Mouse (Mus musculus): ENCODE measurements around the gene Celf2. TPM values are rescaled to one million over a fixed set of nuclear protein-coding genes. Genes with fewer than 3 reads are reported as not detected.

Celf2 gene
- total RNA-seq, 2 experiments from 2014 or later = 53.7 to 61.2 TPM

- intact Hi-C loops (cut with DNase I; ENCODE audit: low total_unique reads) = no loop called here
- no peak for DNase-seq
Observed at GRCm38 (mm10) chr2:7112156-7112813, 397.1 kb downstream of the Celf2 start.

- intact Hi-C loops (cut with DNase I; ENCODE audit: low total_unique reads) = no loop called here
Observed at GRCm38 (mm10) chr2:7093414-7093813, 415.9 kb downstream of the Celf2 start.

GRCm38 (mm10) chr2:7092641-7093040 is 416.7 kb downstream of the Celf2 start:
- intact Hi-C loops (cut with DNase I; ENCODE audit: low total_unique reads) = no loop called here

More at GRCm38 (mm10) chr2:7093414-7093813, 415.9 kb downstream of the Celf2 start:
- no peak for DNase-seq

GRCm38 (mm10) chr2:7090496-7090895 is 418.9 kb downstream of the Celf2 start:
- intact Hi-C loops (cut with DNase I; ENCODE audit: low total_unique reads) = no loop called here
- DNase-seq = no peak

More at GRCm38 (mm10) chr2:7092641-7093040, 416.7 kb downstream of the Celf2 start:
- DNase-seq = no peak

GRCm38 (mm10) chr2:7089069-7089834 is 420.1 kb downstream of the Celf2 start:
- DNase-seq = peak; percentile 20
- intact Hi-C loops (cut with DNase I; ENCODE audit: low total_unique reads) = no loop called here

- intact Hi-C loops (cut with DNase I; ENCODE audit: low total_unique reads) = no loop called here
- no peak for DNase-seq
Observed at GRCm38 (mm10) chr2:7088536-7088935, 420.8 kb downstream of the Celf2 start.

DNA sequence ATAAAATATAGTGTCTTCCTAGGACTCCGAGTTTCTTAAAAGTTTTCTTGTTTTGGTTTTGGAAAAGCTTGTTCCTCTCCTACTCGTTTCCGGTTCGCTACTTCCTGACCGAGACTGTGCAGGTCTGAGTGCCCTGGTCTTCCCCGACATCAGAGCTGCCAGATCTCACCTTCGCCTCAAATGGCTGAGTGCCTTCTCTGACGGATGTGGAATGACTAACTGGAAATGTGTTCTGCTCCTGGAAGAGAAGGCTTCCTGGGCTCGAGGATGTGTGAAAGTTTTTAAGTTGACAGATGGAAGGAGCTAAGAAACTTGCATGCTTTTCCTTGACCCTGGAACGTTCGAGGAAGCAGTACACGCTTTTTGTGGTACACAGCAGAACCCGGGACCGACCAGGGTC is 421.9 kb downstream of the Celf2 start:
- intact Hi-C loops (cut with DNase I; ENCODE audit: low total_unique reads) = no loop called here
- no peak for DNase-seq

DNA sequence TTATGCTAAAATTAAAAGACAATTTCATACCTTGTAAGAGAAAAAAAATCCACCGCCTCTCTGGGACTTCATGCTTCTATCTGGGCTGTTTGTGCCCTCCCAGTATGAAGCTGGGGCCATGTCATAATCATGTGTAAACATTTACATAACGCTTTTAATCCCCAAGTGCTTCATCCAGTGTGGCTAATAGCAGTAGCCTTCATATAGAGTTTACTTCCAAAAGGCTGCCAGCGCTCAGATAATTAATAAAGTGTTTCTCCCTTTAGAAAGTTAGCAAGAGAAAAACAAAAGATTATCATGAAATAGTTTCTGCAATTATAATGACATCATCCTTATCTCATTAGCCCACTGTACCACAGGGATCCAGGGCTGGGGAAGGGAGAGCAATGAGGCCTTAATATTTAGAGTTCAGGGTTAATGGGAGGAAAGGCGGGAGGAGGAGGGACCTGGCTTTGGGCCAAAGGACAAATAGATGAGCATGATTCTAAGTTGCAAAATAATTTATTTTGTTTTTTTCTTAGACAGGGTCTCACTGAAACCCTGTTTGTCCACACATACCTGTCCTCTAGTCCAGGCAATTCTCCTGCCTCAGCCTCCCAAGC is 425.8 kb downstream of the Celf2 start:
- DNase-seq = peak; percentile 17
- intact Hi-C loops (cut with DNase I; ENCODE audit: low total_unique reads) = no loop called here

DNA sequence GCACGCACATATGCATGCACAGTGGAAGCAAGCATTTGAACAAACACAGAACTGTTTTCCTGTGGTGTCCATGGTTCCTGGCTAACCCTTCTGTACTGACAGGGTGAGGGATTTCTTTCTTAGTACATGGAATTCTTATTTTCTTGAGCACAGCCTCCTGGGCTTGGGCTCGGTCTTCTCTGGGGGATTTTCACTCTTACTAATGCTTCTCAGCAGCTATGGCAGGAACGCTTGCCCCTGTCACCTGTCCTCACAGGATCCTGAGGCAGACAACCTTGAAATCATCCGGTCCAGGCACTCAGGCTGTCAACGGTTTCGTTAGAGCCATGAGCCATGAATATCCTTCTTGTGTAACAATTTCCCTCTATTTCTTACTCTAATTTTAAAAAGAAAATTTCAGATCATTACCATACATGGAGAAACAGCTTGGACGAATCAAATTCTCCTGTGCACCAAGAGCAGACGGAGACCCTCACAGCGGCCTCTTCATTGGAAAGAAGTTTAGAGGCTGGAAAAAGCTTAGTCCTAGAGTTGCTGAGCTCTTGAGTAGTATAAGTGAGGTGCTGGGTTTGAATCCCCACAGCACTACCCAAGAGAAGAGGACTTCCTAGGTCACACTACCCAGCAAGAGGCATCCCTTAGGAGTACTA is 426.9 kb downstream of the Celf2 start:
- no peak for DNase-seq
- intact Hi-C loops (cut with DNase I; ENCODE audit: low total_unique reads) = no loop called here

GRCm38 (mm10) chr2:7080794-7081783 is 428.3 kb downstream of the Celf2 start:
- peak; percentile 40 for DNase-seq
- intact Hi-C loops (cut with DNase I; ENCODE audit: low total_unique reads) = no loop called here

- no peak for DNase-seq
- intact Hi-C loops (cut with DNase I; ENCODE audit: low total_unique reads) = no loop called here
Observed at GRCm38 (mm10) chr2:7080086-7080485, 429.3 kb downstream of the Celf2 start.

DNA sequence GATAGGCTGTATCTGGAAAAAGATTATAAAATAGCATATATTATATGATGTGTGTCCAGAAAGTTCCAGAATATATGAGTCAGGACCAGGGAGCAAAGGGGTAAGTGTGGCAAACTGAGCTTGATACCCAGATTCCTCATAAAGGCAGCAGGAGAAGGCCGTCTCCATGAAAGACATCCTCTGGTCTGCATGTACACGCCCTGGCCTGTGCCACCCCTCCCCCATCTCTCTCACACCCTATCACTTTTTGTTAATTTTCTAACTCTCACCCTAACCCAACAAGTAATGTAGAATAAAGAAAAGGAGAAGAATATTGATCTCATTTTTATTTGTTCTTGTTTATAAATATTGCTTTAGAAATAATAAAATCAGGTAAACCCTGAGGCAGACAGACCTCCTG is 430.0 kb downstream of the Celf2 start:
- intact Hi-C loops (cut with DNase I; ENCODE audit: low total_unique reads) = no loop called here
- no peak for DNase-seq

DNA sequence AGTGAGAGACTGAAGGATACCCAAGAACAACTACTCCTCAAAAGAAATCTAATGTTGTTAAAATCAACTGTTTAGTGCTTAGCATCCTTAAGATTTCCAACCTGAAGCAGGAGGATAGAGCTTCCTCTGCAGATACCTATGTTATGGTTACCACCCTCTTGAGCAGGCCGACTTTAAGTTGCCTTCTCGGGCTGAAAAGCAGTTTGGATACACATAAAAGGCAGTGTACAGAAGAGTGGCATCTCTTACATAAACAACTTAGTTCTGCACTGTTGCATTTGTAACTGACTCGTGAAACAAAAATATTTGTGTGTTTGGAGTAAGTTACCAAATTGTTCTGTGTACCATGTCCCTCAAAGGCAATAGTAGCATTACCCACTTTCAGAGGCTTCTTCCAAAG is 435.6 kb downstream of the Celf2 start:
- DNase-seq = no peak
- intact Hi-C loops (cut with DNase I; ENCODE audit: low total_unique reads) = no loop called here

DNA sequence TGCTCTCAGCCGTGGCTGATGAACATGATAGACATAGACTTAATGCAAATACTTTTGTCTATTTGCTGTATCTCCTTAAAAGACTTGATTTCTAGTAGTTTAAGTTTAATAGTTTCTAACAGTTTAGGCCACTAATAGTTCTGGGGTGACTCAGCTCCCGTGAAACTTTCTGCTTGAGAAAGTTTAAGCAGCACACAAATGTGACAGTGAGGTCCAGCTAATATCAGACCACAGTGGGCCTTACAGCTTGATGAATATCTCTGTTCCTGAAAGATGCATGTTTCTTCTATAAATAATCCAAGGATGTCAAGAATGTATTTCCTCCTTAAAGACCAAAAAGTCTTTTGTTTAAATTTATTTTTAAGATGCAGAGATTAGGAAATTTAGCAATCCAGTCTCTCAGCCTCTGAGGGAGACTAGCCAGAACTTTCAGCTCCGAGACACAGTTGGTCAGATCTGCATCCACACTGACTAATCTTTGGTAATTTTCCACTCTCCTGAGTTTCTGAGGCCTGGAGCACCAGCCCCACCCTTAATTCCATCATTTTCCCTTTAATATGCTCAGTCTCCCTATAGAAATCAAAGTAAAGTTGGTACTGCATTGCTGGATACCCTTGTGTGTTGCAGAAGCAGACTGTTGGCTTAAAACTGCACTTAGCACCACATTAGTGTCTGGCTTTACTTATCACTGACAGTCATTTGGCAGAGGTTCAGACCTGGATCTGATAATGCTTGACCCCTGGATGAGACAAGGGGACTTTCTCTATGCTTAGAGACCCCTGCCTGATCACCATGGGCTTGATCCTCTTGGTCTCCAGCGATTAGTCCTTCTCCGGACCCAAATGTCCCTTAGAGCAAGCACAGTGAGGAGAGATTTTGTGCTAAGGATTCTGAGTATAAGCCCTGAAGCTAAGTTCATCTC is 436.8 kb downstream of the Celf2 start:
- intact Hi-C loops (cut with DNase I; ENCODE audit: low total_unique reads) = no loop called here

DNA sequence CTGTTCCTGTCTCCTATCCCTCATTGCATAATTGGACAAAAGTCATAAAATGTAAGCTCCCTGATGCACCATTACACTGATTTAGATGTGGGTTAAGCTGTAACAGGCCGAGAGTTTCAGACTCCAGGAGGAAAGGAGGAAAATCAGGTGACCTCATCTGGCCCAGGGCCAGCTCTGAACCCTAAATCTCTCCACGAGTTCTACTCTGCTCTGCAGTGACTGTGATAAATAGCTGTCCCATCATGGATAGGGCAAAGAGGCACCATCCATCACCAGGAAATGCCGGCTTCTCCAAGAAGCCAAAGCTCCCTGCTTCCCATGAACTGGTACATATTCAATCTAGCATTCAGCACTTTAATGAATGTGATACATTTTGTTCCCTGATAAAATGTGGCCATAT is 439.9 kb downstream of the Celf2 start:
- no peak for DNase-seq
- intact Hi-C loops (cut with DNase I; ENCODE audit: low total_unique reads) = no loop called here

More for the DNA sequence above, 436.8 kb downstream of the Celf2 start:
- DNase-seq = no peak

GRCm38 (mm10) chr2:7068281-7068680 is 441.1 kb downstream of the Celf2 start:
- no peak for DNase-seq
- intact Hi-C loops (cut with DNase I; ENCODE audit: low total_unique reads) = no loop called here

GRCm38 (mm10) chr2:7063574-7064192 is 445.7 kb downstream of the Celf2 start:
- DNase-seq = no peak

More at GRCm38 (mm10) chr2:7063574-7064192, 445.7 kb downstream of the Celf2 start:
- intact Hi-C loops (cut with DNase I; ENCODE audit: low total_unique reads) = no loop called here

All from gastrocnemius, postnatal 14 days (tissue).